13 mouse cellular contexts compared by ENCODE assay signal in the genomic region with DNA sequence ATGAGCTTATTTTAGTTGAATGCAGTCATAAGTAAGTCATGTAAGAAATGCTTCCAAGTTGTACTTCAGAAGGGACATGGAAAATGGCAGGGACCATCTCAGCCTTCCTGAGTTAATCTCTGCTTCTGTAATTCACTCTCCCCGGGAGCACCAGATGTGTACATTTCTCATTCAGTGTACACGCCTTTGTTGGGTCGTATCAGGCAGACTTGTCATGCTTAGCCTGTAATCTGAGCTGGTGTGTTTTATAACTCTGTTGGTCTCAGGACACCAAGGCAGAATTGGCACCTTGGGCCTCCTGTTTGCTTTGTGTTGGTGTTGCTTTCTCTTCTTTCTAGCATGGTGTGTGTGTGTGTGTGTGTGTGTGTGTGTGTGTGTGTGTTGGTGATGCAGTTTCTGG. TPM values are rescaled to one million over a fixed set of nuclear protein-coding genes. Genes with fewer than 3 reads are reported as not detected.
DNase-seq lines count a peak whose midpoint lies in the region; ATAC-seq and TF ChIP-seq lines count a peak whose summit lies in the region.
"Had no signal": no experiment of that assay in that cellular context is flagged by ENCODE, and none has a peak within 500 bp of the region (broad histone marks: within the 10 kb centered on the region; RNA-seq: fewer than 3 reads in every experiment).

No protein-coding gene starts in this region.

- H3K36me3 ChIP-seq in heart, embryonic 15.5 days = no peaks in the 10 kb centered on the region
- no peaks in the 10 kb centered on the region for H3K36me3 ChIP-seq in lung, embryonic 16.5 days (ENCODE audit: control insufficient read depth, insufficient read depth, low read length)
- H3K36me3 ChIP-seq in stomach, embryonic 16.5 days (ENCODE audit: control insufficient read depth, insufficient read depth, low read length) = no peaks in the 10 kb centered on the region
- H3K36me3 ChIP-seq: hindbrain, embryonic 13.5 days had no signal

- no peaks in the 10 kb centered on the region for H3K9me3 ChIP-seq in heart, embryonic 15.5 days (replicated peaks)
- no peaks in the 10 kb centered on the region for H3K9me3 ChIP-seq in lung, embryonic 16.5 days (ENCODE audit: control insufficient read depth, low read length)
- H3K9me3 ChIP-seq in stomach, embryonic 16.5 days (replicated peaks; ENCODE audit: control insufficient read depth, low read length) = no peaks in the 10 kb centered on the region
- H3K9me3 ChIP-seq: hindbrain, embryonic 13.5 days had no signal

- H3K27me3 ChIP-seq in heart, embryonic 15.5 days = no peaks in the 10 kb centered on the region
- no peaks in the 10 kb centered on the region for H3K27me3 ChIP-seq in lung, embryonic 16.5 days (ENCODE audit: control insufficient read depth, insufficient read depth, low read depth, low read length)
- no peaks in the 10 kb centered on the region for H3K27me3 ChIP-seq in stomach, embryonic 16.5 days (ENCODE audit: control insufficient read depth, insufficient read depth, low read length)
- H3K27me3 ChIP-seq: hindbrain, embryonic 13.5 days had no signal

- no peak for DNase-seq in heart, adult 9 months (ENCODE audit: low spot score in 2 of 2)
- no peak for DNase-seq in lung, adult 2 months
- DNase-seq: cerebellum, adult 2 months; spleen, adult 18-20 months; thymus, postnatal 25 days had no signal

- no peak overlapping the region for H3K4me3 ChIP-seq in heart, embryonic 15.5 days
- no peak overlapping the region for H3K4me3 ChIP-seq in lung, embryonic 16.5 days (ENCODE audit: low read length)
- no peak overlapping the region for H3K4me3 ChIP-seq in lung, adult 2 months (replicated peaks; ENCODE audit: extremely low read depth, low read depth, low read length)
- H3K4me3 ChIP-seq in embryonic fibroblast, embryonic 13.5 days (ENCODE audit: insufficient read depth, low read length) = no peak overlapping the region
- H3K4me3 ChIP-seq in stomach, embryonic 16.5 days (replicated peaks; ENCODE audit: low read length) = no peak overlapping the region
- H3K4me3 ChIP-seq: hindbrain, embryonic 13.5 days; layer of hippocampus, adult 2 months had no signal

- no peak overlapping the region for H3K4me2 ChIP-seq in heart, embryonic 15.5 days
- peak overlapping the region; percentile 13; the same call in 1 of the 2 replicates for H3K4me2 ChIP-seq in lung, embryonic 16.5 days (ENCODE audit: low read depth, low read length)
- H3K4me2 ChIP-seq in stomach, embryonic 16.5 days (ENCODE audit: low read depth, low read length) = no peak overlapping the region
- H3K4me2 ChIP-seq: hindbrain, embryonic 13.5 days had no signal

- WGBS in heart, embryonic 15.5 days = 31% methylated on average over 3 of the region's 3 CpGs
- 16% methylated on average over 3 of the region's 3 CpGs for WGBS in lung, embryonic 16.5 days
- WGBS in lung, adult 2 months = 34% methylated on average over 3 of the region's 3 CpGs
- WGBS in stomach, embryonic 16.5 days = 11% methylated on average over 3 of the region's 3 CpGs

- H3K27ac ChIP-seq in heart, embryonic 15.5 days = peak overlapping the region; percentile 5; the same call in 1 of the 2 replicates
- peak overlapping the region; percentile 56 for H3K27ac ChIP-seq in lung, embryonic 16.5 days (ENCODE audit: low read length)
- peak overlapping the region; percentile 54 for H3K27ac ChIP-seq in embryonic fibroblast, embryonic 13.5 days (ENCODE audit: insufficient read depth, low read length)
- H3K27ac ChIP-seq in stomach, embryonic 16.5 days (ENCODE audit: low read length) = peak overlapping the region; percentile 16
- H3K27ac ChIP-seq: layer of hippocampus, adult 2 months had no signal

- no peak for TF ChIP-seq CTCF in lung, adult 2 months (IDR thresholded peaks at IDR 0.05; ENCODE audit: insufficient read depth, low read length)
- TF ChIP-seq CTCF in embryonic fibroblast, embryonic 13.5 days (IDR thresholded peaks at IDR 0.05; ENCODE audit: borderline replicate concordance, insufficient read depth, low read length) = no peak

- H3K4me1 ChIP-seq in heart, embryonic 15.5 days (replicated peaks) = peaks cover 13% of the 10 kb centered on the region
- peaks cover 20% of the 10 kb centered on the region for H3K4me1 ChIP-seq in lung, embryonic 16.5 days (replicated peaks; ENCODE audit: control insufficient read depth, insufficient read depth, low read length)
- H3K4me1 ChIP-seq in lung, adult 2 months (ENCODE audit: control insufficient read depth, insufficient read depth, low read length) = peaks cover 2% of the 10 kb centered on the region; the same call in 1 of the 2 replicates
- peaks cover 6% of the 10 kb centered on the region for H3K4me1 ChIP-seq in embryonic fibroblast, embryonic 13.5 days (ENCODE audit: control insufficient read depth, insufficient read depth, low read length)
- H3K4me1 ChIP-seq in stomach, embryonic 16.5 days (ENCODE audit: control insufficient read depth, insufficient read depth, low read length) = peaks cover 17% of the 10 kb centered on the region

- no peak for ATAC-seq in heart, embryonic 15.5 days (replicated peaks; ENCODE audit: insufficient number of reproducible peaks, insufficient read depth, low FRiP score, low read depth)
- ATAC-seq in lung, embryonic 16.5 days (ENCODE audit: low read depth) = no peak
- no peak for ATAC-seq in stomach, embryonic 16.5 days (ENCODE audit: insufficient read depth, low FRiP score)
- no peak for ATAC-seq in megakaryocyte, adult 5-6 weeks (ENCODE audit: poor library complexity, severe bottlenecking)
- ATAC-seq: midbrain, embryonic 16.5 days had no signal

- H3K9ac ChIP-seq in heart, embryonic 15.5 days = no peak overlapping the region
- H3K9ac ChIP-seq in lung, embryonic 16.5 days (ENCODE audit: low read length) = no peak overlapping the region
- H3K9ac ChIP-seq in stomach, embryonic 16.5 days (ENCODE audit: low read length) = no peak overlapping the region
- H3K9ac ChIP-seq: hindbrain, embryonic 13.5 days had no signal

- TF ChIP-seq POLR2A in lung, adult 2 months (IDR thresholded peaks at IDR 0.05; ENCODE audit: borderline replicate concordance, extremely low read depth, low read depth, low read length) = no peak
- no peak for TF ChIP-seq POLR2A in embryonic fibroblast, embryonic 13.5 days (IDR thresholded peaks at IDR 0.05; ENCODE audit: low read depth, low read length)

RNA-seq across cellular contexts. Expression of gene Map2k6, which starts 3.7 kb away (rescaled TPM):
- polyA plus RNA-seq in heart, embryonic 15.5 days (2015; fragmentation: Nextera tagmentation; extraction: Ambion mirVana) = 13.5 and 15.3 TPM in 2 replicates
- 16.8 and 17.6 TPM in 2 replicates for polyA plus RNA-seq in lung, embryonic 16.5 days (2015; fragmentation: Nextera tagmentation; extraction: Ambion mirVana)
- 2.1 and 2.3 TPM in 2 replicates for polyA plus RNA-seq in lung, adult 2 months (2012; rRNA removed)
- polyA plus RNA-seq in embryonic fibroblast, embryonic 13.5 days (2011; ENCODE audit: insufficient read length, low read depth, missing spikeins) = 3.6 and 4.7 TPM in 2 replicates
- polyA plus RNA-seq in stomach, embryonic 16.5 days (2015; fragmentation: Nextera tagmentation; extraction: Ambion mirVana) = 16.9 and 17.6 TPM in 2 replicates
- total RNA-seq in megakaryocyte, adult 5-6 weeks (2015) = 10.3 and 12.6 TPM in 2 replicates
- total RNA-seq in megakaryocyte, adult 5-6 weeks (2017) = 14.8 and 16.0 TPM in 2 replicates

Comparison
In these comparisons a context has a peak if more than half of its experiments do, and no peak if none do; other contexts are left out.
1. H3K27ac ChIP-seq: peak in every context shown above with its lines; median percentile 56 in lung, embryonic 16.5 days; 54 in embryonic fibroblast, embryonic 13.5 days; 16 in stomach, embryonic 16.5 days; 5 in heart, embryonic 15.5 days.